Mouse (Mus musculus): ENCODE results near the gene Sirt3. TPM values are rescaled to one million over a fixed set of nuclear protein-coding genes. Genes with fewer than 3 reads are reported as not detected.
A peak's percentile ranks its signal among the peaks of the same experiment; 100 is the strongest.
"Not testable (repeated sequence)": the region's sequence is repeated elsewhere in the genome, so short reads cannot be mapped to it uniquely, and the experiment has no call there.

Gene Sirt3
- polyA plus RNA-seq, 1 experiment from 2014 or later = 42.1 TPM

GRCm38 (mm10) chr7:140890636-140891035 lies 8.5 kb upstream of the Sirt3 start:
- ATAC-seq = not testable (repeated sequence)

GRCm38 (mm10) chr7:140882469-140882803 lies 327 bp upstream of the Sirt3 start:
- peak overlapping the region; percentile 75 for H3K27ac ChIP-seq
- ATAC-seq = no peak; the same call in 1 of the 2 replicates
- H3K4me3 ChIP-seq (replicated peaks) = peak overlapping the region; percentile 78
- under 1% methylated on average over 12 of the region's 12 CpGs for WGBS
- peaks cover 23% of the 10 kb centered on the region for H3K4me1 ChIP-seq (replicated peaks)
- peaks cover 26% of the 10 kb centered on the region for H3K36me3 ChIP-seq
- no peaks in the 10 kb centered on the region for H3K9me3 ChIP-seq
- H3K27me3 ChIP-seq = no peaks in the 10 kb centered on the region
- peak overlapping the region; percentile 78 for H3K4me2 ChIP-seq (replicated peaks)
- peak overlapping the region; percentile 85 for H3K9ac ChIP-seq (replicated peaks)

More at GRCm38 (mm10) chr7:140890636-140891035, 8.5 kb upstream of the Sirt3 start:
- not testable (repeated sequence) for H3K4me1 ChIP-seq (replicated peaks); H3K9ac ChIP-seq (replicated peaks); H3K9me3 ChIP-seq; H3K4me3 ChIP-seq (replicated peaks); H3K27me3 ChIP-seq; H3K4me2 ChIP-seq (replicated peaks); H3K27ac ChIP-seq
- H3K36me3 ChIP-seq = peaks cover 80% of the 10 kb centered on the region
- 96% methylated on average over 16 of the region's 16 CpGs for WGBS

- Histone ChIP-seq H3K27me3 (no peaks in the 10 kb centered on the region), H3K27ac (peak overlapping the region; percentile 90; the same call in 1 of the 2 replicates), H3K4me1 (replicated peaks) (peaks cover 23% of the 10 kb centered on the region), H3K9ac (replicated peaks) (peak overlapping the region; percentile 85), H3K4me2 (replicated peaks) (peak overlapping the region; percentile 78), H3K9me3 (no peaks in the 10 kb centered on the region), H3K36me3 (peaks cover 22% of the 10 kb centered on the region), H3K4me3 (replicated peaks) (peak overlapping the region; percentile 78)
- WGBS = 28% methylated on average over 8 of the region's 8 CpGs
- ATAC-seq = no peak
Observed at GRCm38 (mm10) chr7:140880865-140881515, 1.1 kb downstream of the Sirt3 start.

- H3K27ac ChIP-seq = no peak overlapping the region
- H3K4me2 ChIP-seq (replicated peaks) = peak overlapping the region; percentile 78; the same call in 1 of the 2 replicates
- H3K27me3 ChIP-seq = no peaks in the 10 kb centered on the region
- H3K36me3 ChIP-seq = peaks cover 21% of the 10 kb centered on the region
- no peaks in the 10 kb centered on the region for H3K9me3 ChIP-seq
- no peak overlapping the region for H3K9ac ChIP-seq (replicated peaks)
- WGBS = 90% methylated on average over 3 of the region's 3 CpGs
- peaks cover 23% of the 10 kb centered on the region for H3K4me1 ChIP-seq (replicated peaks)
- ATAC-seq = no peak
- H3K4me3 ChIP-seq (replicated peaks) = peak overlapping the region; percentile 78; the same call in 1 of the 2 replicates
Observed at GRCm38 (mm10) chr7:140880419-140880818, 1.7 kb downstream of the Sirt3 start.

GRCm38 (mm10) chr7:140879355-140879754 lies 2.8 kb downstream of the Sirt3 start:
- 91% methylated on average over 7 of the region's 7 CpGs for WGBS
- Histone ChIP-seq H3K9ac (replicated peaks) (no peak overlapping the region), H3K4me1 (replicated peaks) (peaks cover 23% of the 10 kb centered on the region), H3K4me3 (replicated peaks) (no peak overlapping the region), H3K9me3 (no peaks in the 10 kb centered on the region), H3K27me3 (no peaks in the 10 kb centered on the region), H3K4me2 (replicated peaks) (no peak overlapping the region), H3K27ac (no peak overlapping the region), H3K36me3 (peaks cover 25% of the 10 kb centered on the region)
- ATAC-seq = no peak

- no peak overlapping the region for H3K4me3 ChIP-seq (replicated peaks)
- no peak for ATAC-seq
Observed at GRCm38 (mm10) chr7:140877364-140877763, 4.7 kb downstream of the Sirt3 start.

GRCm38 (mm10) chr7:140874224-140874623 lies 7.9 kb downstream of the Sirt3 start:
- Histone ChIP-seq H3K27ac (no peak overlapping the region), H3K4me2 (replicated peaks) (no peak overlapping the region), H3K9me3 (no peaks in the 10 kb centered on the region), H3K27me3 (no peaks in the 10 kb centered on the region), H3K4me1 (replicated peaks) (no peaks in the 10 kb centered on the region), H3K36me3 (peaks cover 47% of the 10 kb centered on the region), H3K9ac (replicated peaks) (no peak overlapping the region), H3K4me3 (replicated peaks) (no peak overlapping the region)
- no peak for ATAC-seq
- 97% methylated on average over 4 of the region's 4 CpGs for WGBS

More at GRCm38 (mm10) chr7:140877364-140877763, 4.7 kb downstream of the Sirt3 start:
- Histone ChIP-seq H3K27ac (no peak overlapping the region), H3K4me2 (replicated peaks) (no peak overlapping the region), H3K36me3 (peaks cover 38% of the 10 kb centered on the region), H3K27me3 (no peaks in the 10 kb centered on the region), H3K9ac (replicated peaks) (no peak overlapping the region), H3K4me1 (replicated peaks) (peaks cover 12% of the 10 kb centered on the region), H3K9me3 (no peaks in the 10 kb centered on the region)
- 92% methylated on average over 6 of the region's 6 CpGs for WGBS

GRCm38 (mm10) chr7:140864761-140865160 lies 17.3 kb downstream of the Sirt3 start:
- Histone ChIP-seq H3K36me3 (peaks cover 81% of the 10 kb centered on the region), H3K9me3 (no peaks in the 10 kb centered on the region), H3K9ac (replicated peaks) (no peak overlapping the region), H3K27me3 (no peaks in the 10 kb centered on the region), H3K4me1 (replicated peaks) (peaks cover 6% of the 10 kb centered on the region), H3K4me3 (replicated peaks) (no peak overlapping the region), H3K4me2 (replicated peaks) (no peak overlapping the region), H3K27ac (no peak overlapping the region)
- WGBS = 91% methylated on average over 12 of the region's 12 CpGs
- no peak for ATAC-seq

GRCm38 (mm10) chr7:140860728-140861127 lies 21.4 kb downstream of the Sirt3 start:
- no peaks in the 10 kb centered on the region for H3K9me3 ChIP-seq
- H3K36me3 ChIP-seq = peaks cover 67% of the 10 kb centered on the region
- H3K4me1 ChIP-seq (replicated peaks) = peaks cover 28% of the 10 kb centered on the region
- no peak overlapping the region for H3K4me3 ChIP-seq (replicated peaks)
- H3K27ac ChIP-seq = no peak overlapping the region
- H3K9ac ChIP-seq (replicated peaks) = no peak overlapping the region
- no peaks in the 10 kb centered on the region for H3K27me3 ChIP-seq
- H3K4me2 ChIP-seq (replicated peaks) = no peak overlapping the region
- no peak for ATAC-seq
- 95% methylated on average over 5 of the region's 5 CpGs for WGBS

- Histone ChIP-seq H3K27ac (no peak overlapping the region), H3K9ac (replicated peaks) (no peak overlapping the region), H3K27me3 (no peaks in the 10 kb centered on the region), H3K4me2 (replicated peaks) (no peak overlapping the region), H3K36me3 (peaks cover 63% of the 10 kb centered on the region), H3K9me3 (no peaks in the 10 kb centered on the region), H3K4me1 (replicated peaks) (peaks cover 36% of the 10 kb centered on the region), H3K4me3 (replicated peaks) (no peak overlapping the region)
- no peak for ATAC-seq
- WGBS = 56% methylated on average over 6 of the region's 6 CpGs
Observed at GRCm38 (mm10) chr7:140859997-140860396, 22.1 kb downstream of the Sirt3 start.

GRCm38 (mm10) chr7:140858746-140859145 lies 23.4 kb downstream of the Sirt3 start:
- no peak for ATAC-seq
- Histone ChIP-seq H3K36me3 (peaks cover 61% of the 10 kb centered on the region), H3K9me3 (no peaks in the 10 kb centered on the region), H3K27ac (no peak overlapping the region), H3K4me1 (replicated peaks) (peaks cover 40% of the 10 kb centered on the region), H3K4me2 (replicated peaks) (peak overlapping the region; percentile 94), H3K27me3 (no peaks in the 10 kb centered on the region), H3K4me3 (replicated peaks) (peak overlapping the region; percentile 88), H3K9ac (replicated peaks) (peak overlapping the region; percentile 94)
- 97% methylated on average over 8 of the region's 8 CpGs for WGBS

GRCm38 (mm10) chr7:140857550-140858505 lies 24.3 kb downstream of the Sirt3 start, which contains the start of gene Bet1l:
Gene Bet1l (minus strand): TSS chr7:140857577.
- Histone ChIP-seq H3K36me3 (peaks cover 61% of the 10 kb centered on the region), H3K4me1 (replicated peaks) (peaks cover 40% of the 10 kb centered on the region), H3K9ac (replicated peaks) (peak within 1 kb of the TSS; percentile 94), H3K9me3 (no peaks in the 10 kb centered on the region), H3K27me3 (no peaks in the 10 kb centered on the region), H3K4me3 (replicated peaks) (peak within 1 kb of the TSS; percentile 88), H3K4me2 (replicated peaks) (peak within 1 kb of the TSS; percentile 94), H3K27ac (peak within 1 kb of the TSS; percentile 90)
- peak; percentile 57 for ATAC-seq
- WGBS = 40% methylated on average over 40 of the region's 40 CpGs

Measured in midbrain, embryonic 13.5 days (tissue).